Mouse (Mus musculus) myocyte (in vitro differentiated cells): ENCODE measurements around the gene Hspb8.

ENCODE experiments used
- E2F4 ChIP-seq: IDR thresholded peaks from one replicate; pipeline ENCODE4 v1.6.1; 2011; ENCODE audit warnings: mild to moderate bottlenecking, control low read depth, moderate library complexity; ENCODE audit not compliant: insufficient read depth
- MAX ChIP-seq: IDR thresholded peaks from one replicate; pipeline ENCODE4 v1.6.1; 2011; ENCODE audit warnings: low read depth, mild to moderate bottlenecking, control low read depth
- MYOD1 ChIP-seq, 3 experiments: IDR thresholded peaks; one replicate each; pipeline ENCODE4 v1.6.1; 2011; ENCODE audit warnings: control low read depth in 2 of 3, low read depth in 2 of 3, mild to moderate bottlenecking in 2 of 3, moderate library complexity in 1 of 3; ENCODE audit not compliant: insufficient read length in 2 of 3, control insufficient read depth in 1 of 3
- MYOG ChIP-seq, 3 experiments: IDR thresholded peaks; one replicate each; pipeline ENCODE4 v1.6.1; 2011; ENCODE audit warnings: control low read depth in 2 of 3, low read depth in 2 of 3, mild to moderate bottlenecking in 2 of 3; ENCODE audit not compliant: insufficient read length in 2 of 3, control insufficient read depth in 1 of 3, insufficient read depth in 1 of 3
- POLR2A ChIP-seq: IDR thresholded peaks from one replicate; pipeline ENCODE4 v1.6.1; 2011; ENCODE audit warnings: low read depth, mild to moderate bottlenecking, control low read depth, moderate library complexity; ENCODE audit not compliant: insufficient read length
- POLR2AphosphoS2 ChIP-seq: IDR thresholded peaks from one replicate; pipeline ENCODE4 v1.6.1; 2011; ENCODE audit warnings: low read depth, control low read depth; ENCODE audit not compliant: insufficient read length
- REST ChIP-seq: IDR thresholded peaks from one replicate; pipeline ENCODE4 v1.6.1; 2011; ENCODE audit warnings: mild to moderate bottlenecking, control low read depth, moderate library complexity; ENCODE audit not compliant: insufficient read depth, insufficient read length
- TCF12 ChIP-seq: IDR thresholded peaks from one replicate; pipeline ENCODE4 v1.6.1; 2011; ENCODE audit warnings: mild to moderate bottlenecking, control low read depth; ENCODE audit not compliant: poor library complexity, insufficient read depth, severe bottlenecking
- TCF3 ChIP-seq: IDR thresholded peaks from one replicate; pipeline ENCODE4 v1.6.1; 2011; ENCODE audit warnings: low read depth, control low read depth; ENCODE audit not compliant: insufficient read length
- USF1 ChIP-seq: IDR thresholded peaks from one replicate; pipeline ENCODE4 v1.6.1; 2011; ENCODE audit warnings: low read depth, mild to moderate bottlenecking, control low read depth, moderate library complexity

GRCm38 (mm10) chr5:116432871-116433270, 10.2 kb upstream of the Hspb8 start:
- TF ChIP-seq POLR2A (no peak), MAX (no peak), TCF12 (no peak), TCF3 (no peak), USF1 (no peak), E2F4 (no peak), POLR2AphosphoS2 (no peak), MYOD1 (IDR thresholded peaks at IDR 0.05; ENCODE audit: control insufficient read depth in 1 of 3, insufficient read length in 2 of 3, low read depth in 2 of 3) (no peak), MYOG (IDR thresholded peaks at IDR 0.05; ENCODE audit: control insufficient read depth in 1 of 3, insufficient read depth in 1 of 3, insufficient read length in 2 of 3, low read depth in 2 of 3) (no peak), REST (no peak)
